Mouse (Mus musculus): ENCODE results near the gene Ccnd3. TPM values are rescaled to one million over a fixed set of nuclear protein-coding genes. Genes with fewer than 3 reads are reported as not detected.
"Not testable (repeated sequence)": the region's sequence is repeated elsewhere in the genome, so short reads cannot be mapped to it uniquely, and the experiment has no call there.

The Ccnd3 gene
- total RNA-seq, 2 experiments from 2014 or later = 95.5 to 120 TPM

DNA sequence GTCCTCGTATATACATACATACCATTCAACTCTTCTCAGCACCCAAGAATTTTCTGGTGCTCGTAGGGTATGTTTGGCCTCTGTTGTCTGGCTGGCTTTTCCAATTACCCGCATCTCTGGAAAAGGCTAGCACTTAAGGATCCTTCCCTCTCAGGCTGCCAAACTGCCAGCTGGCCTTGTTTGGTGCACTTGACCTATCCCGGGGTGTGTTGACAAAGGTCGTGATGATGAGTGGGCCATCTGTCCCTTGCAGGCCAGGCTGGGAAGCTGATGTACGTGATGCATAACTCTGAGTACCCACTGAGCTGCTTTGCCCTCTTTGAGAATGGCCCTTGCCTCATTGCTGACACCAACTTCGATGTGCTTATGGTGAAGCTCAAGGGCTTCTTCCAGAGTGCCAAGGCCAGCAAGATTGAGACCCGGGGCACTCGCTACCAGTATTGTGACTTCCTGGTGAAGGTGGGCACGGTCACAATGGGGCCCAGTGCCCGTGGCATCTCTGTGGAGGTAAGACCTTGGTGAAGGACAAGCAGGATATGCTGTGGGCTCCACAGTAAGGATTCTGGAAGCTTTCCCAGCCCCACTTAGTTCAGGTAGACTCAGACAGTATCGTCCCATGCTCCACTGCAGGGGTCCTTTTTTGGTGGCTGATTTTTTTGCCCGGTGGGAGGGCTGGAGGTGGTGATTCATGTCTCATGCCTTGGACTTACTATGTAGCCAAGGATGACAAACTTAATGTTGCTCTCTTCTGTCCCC is 113.9 kb downstream of the Ccnd3 start:
- DNase-seq = no peak

DNA sequence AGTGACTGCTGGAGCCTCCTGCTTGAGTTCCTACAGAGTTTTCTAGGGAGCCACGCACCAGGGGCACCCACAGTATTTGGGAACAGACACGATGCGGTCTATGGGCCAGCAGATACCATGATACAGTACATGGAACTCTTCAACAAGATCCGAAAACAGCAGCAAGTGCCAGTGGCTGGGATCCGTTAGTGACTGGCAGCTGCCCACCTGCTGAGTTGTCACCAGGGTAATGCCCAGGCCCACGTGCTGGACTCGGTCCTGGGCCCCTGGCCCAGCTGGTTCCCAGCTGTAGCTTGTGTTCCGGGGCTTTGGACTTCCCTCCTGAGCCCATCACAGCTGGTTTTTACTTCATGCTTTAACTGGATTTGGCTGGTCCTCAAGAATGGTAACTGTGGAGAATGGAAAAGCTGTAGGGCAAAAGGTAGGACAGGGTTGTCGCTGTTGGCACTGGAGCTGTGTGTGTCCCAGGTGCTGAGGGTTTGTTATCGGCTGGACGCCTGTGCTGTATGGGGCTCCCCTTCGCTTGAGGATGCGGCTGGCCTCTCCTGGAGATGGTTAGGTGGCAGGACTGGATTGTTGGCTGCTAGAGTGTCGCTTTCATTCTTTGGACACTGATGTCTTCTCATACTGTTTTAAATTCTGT is 118.2 kb downstream of the Ccnd3 start:
- DNase-seq = no peak

DNA sequence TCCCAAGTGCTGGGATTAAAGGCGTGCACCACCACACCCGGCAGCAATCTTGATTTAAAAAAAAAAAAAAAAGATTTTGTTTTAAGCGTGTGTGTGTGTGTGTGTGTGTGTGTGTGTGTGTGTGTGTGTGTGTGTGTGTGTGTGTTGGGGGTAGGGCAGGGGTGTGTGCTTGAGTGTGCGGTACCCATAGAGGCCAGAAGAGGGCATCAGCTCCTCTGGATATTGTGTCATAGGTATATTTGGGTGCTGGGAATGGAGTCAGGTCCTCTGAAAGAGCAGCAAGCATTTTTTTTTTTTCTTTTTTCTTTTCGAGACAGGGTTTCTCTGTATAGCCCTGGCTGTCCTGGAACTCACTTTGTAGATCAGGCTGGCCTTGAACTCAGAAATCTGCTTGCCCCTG is 119.7 kb downstream of the Ccnd3 start:
- DNase-seq = not testable (repeated sequence)

DNA sequence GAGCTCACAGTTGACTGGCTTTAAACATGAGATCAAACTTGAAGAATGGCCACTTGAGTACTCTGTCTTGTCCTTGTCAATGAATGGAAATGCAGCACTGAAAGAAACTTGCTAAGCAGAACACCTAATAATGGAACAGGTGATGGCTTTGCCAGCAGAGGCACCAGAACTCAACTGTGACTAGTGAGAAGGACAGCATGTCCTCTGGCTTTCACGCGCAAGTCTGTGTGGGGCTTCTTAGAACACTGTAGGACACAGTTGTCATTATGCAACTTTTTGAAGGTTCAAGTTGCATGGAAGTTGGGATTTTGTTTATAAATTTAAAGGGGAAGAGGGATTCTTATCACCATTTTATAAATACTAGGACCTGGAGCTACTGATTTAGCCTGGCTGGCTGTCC is 120.2 kb downstream of the Ccnd3 start:
- DNase-seq = no peak

DNA sequence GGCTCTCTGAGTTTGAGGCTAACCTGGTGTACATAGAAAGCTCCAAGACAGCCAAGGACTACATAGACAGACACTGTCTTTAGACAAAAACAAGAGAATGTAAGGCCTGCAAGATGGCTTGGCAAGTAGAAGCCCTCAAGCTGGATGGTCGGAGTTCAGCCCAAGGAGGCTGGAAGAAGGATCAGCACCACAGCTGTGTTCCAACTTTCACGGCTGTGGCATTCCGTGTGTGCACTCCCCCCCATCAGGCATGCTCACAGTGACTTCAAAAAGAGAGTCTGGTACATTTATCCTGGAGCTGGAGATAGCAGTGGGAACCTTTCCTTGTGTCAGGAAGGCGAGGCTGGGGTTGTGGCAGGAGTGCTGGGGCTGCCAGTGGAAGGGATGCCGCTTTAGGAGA is 121.2 kb downstream of the Ccnd3 start:
- no peak for DNase-seq

DNA sequence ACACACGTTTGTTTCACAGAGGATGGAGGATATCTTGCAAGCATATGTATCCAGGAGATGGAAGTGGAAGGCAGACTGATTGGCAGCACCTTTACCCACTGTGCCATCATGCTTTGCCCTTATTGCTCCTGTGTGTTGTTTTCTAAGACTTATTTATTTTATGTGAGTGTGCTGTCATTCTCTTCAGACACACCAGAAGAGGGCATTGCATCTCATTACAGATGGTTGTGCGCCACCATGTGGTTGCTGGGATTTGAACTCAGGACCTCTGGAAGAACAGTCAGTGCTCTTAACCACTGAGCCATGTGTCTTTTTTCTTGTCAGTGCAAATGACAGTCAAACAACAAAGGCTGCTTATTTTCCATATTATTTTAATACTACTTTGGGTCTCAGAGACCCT is 122.9 kb downstream of the Ccnd3 start:
- DNase-seq = no peak

DNA sequence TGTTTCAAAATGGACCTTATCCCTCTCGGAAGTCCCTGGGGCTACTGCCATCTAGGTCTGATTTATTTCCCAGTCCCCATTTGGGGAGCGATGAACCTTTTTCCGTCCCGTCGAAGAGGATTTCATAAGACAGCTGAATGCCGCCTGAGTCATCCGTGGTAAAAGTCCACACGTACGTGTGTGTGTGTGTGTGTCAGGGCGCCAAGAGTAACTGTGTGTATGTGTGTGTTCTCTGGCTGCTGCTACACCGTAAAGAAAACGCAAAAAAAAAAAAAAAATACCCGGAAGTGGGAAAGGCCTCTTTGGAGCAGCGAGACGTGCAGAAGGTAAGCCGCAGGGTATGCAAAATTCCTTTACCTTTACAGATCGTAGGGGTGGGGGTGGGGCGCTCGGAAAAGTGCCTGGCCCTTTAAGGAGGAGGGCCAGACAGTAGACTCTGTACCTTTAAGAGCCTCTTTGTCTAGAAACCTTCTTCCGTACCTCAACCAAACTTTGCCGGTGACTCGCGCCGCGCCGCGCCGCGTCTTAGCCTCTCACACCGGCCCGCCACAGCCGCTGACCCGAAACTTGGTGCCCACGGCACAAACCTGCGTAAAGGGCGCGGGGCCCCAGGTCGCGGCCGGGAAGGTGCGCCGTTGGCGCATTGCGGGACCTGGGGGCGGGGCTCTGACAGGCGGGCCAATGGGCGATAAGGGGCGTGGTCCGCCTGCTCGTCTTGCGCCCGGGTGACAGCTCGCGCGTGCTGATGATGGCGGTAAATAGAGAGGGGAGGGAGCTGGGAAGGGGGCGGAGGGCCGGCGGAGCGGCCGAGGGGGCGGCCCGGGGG is 124.2 kb downstream of the Ccnd3 start:
- peak; percentile 95 for DNase-seq

DNA sequence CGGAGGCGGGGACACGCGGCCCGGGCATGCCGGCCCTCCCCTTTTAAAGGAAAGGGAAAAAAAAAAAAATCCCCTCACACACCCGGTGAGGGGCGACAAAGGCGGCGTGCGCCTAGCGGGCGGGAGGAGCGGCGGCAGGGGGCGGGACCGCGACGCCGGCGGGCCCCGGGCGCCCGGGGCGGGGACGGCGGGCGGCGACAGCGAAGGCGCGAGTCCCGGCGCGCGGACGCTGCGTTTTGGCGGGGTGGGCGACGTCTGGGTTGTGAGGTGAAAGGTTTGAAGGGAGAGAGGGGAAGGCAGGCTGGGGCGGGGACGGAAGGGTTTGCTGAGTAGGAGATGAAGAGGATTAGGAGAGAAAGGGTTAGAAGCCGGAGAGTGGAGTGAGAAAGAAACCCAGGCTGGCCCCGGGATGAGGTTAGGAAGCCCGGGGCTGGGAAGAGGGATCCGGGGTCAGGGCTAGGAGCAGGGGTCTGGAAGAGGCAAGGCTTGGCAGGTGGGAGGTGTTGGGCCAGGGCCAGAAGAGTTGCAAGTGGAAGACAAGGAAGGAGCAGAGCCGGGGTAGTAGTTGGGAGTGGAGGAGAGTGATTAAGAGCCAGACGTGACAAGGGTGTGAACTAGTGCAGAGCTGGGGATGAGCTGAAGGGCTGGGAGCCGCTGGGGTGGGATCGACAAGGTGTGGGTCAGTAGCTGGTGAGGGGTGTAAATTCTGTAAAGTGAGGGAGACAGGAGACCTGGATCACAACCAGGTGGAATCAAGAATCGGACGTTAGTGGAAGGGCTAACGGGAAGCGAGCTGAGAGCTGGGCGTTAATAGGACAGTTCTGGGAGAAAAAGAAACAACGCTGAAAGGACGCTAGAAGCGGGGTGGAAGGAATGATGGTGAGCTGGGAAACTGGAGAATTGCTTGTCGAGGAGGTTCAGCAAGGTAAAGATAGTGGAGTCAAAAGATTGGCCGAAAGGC is 125.1 kb downstream of the Ccnd3 start:
- peak; percentile 55 for DNase-seq

DNA sequence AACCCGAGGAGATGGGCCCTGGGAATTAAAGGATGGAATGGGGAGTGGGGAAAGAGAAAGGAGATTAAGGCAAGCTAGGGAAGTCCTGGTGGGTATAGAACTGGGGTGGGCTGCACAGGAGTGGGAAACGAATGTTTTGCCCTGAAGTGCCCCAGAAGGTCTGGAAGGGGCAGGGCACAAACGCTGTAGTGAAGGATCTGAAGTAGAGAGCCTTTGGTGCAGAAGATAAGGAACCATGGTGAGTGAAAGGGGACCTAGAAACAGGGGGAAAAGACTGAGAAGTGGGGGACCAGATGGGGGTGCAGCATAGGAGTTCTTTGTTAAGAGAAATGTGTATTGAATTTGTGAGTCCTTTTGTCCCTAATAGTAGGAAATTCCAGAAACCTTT is 125.8 kb downstream of the Ccnd3 start, which contains the start of gene Usp49:
Gene Usp49, plus strand, starts transcription at position 13 of the 388 bp plus-strand sequence.
- no peak for DNase-seq

DNA sequence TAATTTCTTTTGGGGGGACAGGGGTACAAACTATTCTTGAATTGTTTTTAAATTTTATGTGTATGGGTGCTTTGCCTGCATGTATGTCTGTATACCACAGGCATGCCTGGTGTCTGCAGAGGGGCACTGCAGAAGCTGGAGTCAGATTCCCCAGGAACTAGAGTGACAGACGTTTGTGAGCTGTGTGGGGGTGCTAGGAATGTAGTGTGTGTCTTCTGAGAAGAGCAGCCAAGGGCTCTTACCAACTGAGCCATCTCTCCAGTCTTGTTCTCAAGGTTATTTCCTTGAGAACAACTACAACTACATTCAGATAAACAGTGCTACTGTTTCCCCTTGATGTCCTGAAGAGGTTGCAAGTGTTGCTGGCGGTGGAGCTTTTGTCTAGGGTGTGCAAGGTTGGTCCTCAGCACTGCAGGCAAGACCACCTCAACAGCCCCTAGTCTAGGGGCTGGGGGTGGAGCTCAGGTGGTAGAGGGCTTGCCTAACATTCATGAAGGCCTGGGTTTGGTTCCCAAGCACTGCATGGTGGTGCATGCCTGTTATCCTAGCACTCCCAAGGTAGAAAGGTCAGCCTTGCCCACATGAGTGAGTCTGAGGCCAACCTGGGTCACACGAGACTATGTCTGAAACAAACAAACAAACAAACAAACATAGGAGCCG is 127.5 kb downstream of the Ccnd3 start:
- no peak for DNase-seq

DNA sequence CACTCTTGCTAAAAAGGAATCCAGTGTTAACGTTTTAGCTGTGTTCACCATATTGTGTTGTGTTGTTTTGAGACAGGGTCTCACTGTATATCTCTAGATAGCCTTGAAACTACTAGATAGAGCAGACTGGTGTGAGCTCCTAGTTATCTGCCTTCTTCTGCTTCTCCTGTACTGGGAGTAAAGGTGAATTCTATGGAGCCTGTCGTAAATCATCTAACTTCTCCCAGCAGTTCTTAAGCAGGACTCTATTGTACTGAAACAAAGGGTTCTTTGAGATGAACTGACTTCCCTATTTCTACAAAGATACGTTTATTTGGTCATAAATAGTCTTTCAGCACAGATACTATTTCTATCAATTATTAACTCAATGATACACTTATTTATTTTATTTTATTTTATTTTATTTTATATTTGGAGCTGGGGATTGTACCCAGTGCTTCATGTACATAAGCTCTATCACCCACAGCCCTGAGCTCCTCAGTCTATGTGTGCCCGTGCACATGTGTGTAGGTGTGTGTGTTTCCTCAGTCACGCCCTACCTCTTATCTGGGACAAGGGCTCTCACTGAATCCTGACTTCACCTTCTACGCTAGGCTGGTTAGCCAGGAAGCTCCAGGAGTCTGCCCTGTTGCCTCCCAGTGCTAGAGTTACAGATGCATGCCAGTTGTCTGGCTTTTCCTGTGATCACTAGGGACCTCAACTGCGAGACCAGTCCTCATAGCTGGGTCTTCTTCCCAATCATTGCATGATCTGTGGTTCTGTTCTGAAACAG is 129.3 kb downstream of the Ccnd3 start:
- DNase-seq = no peak

DNA sequence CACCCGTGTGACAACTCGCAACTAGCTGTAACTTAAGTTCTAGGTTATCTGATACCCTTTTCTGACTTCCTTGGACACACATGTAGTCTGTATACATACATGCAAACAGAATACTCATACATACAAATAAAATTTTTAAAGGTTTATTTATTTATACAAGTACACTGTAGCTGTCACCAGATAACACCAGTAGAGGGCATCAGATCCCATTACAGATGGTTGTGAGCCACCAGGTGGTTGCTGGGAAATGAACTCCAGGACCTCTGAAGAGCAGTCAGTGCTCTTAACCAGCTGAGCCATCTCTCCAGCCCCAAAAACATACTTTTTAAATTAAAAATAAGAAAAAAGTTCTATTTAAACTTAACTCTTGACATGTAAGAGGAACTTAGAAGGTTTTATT is 138.1 kb downstream of the Ccnd3 start:
- no peak for DNase-seq

DNA sequence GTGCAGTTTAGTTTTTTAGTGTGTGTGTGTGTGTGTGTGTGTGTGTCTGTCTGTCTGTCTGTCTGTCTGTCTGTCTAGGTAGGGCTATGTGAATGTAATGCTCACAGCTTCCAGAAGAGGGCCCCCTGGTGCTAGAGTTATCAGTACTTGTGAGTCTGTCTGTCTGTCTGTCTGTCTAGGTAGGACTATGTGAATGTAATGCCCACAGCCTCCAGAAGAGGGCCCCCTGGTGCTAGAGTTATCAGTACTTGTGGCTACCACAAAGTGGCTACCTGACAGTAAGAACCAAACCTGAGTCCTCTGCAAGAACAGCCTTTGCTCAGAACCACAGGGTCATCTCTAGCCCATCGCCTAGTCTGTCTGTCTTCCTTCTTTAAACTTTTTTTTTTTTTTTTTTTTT is 141.8 kb downstream of the Ccnd3 start:
- DNase-seq = peak; percentile 67

DNA sequence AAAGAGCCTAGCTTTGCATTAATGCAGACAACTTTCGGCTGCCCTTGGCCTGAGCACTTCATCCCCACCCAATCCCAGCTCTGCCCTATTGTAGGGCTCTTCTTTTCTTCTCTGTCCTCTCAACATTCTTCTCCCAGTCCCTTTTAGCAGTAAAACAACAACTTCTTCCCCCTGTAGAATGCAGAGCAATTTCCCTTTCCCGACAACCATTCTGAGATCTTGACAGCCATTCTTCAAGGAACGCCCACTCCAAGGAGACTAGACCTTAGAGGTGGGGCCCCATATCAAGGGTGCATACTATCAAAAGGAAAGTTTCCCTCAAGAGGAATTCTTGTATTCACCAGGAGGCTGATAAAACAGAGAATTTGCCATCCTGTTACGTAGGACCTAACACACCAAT is 144.1 kb downstream of the Ccnd3 start:
- no peak for DNase-seq

Other genes with a start within 250 kb of the Ccnd3 start
- 10 to 100 TPM; 41.3 to 45.0 TPM for gene Mrps10, start 136.2 kb upstream of the Ccnd3 start, total RNA-seq (2021)
- gene Guca1b, start 119.7 kb upstream of the Ccnd3 start, total RNA-seq (2021) = under 1 TPM; 0.47 TPM
- gene Guca1a, start 104.5 kb upstream of the Ccnd3 start, total RNA-seq (2021) = 1 to 10 TPM in 1 of 2 experiments, under 1 TPM in 1; 0.66 to 1.6 TPM
- under 1 TPM; 0.47 to 0.50 TPM for gene AI661453, start 68.4 kb upstream of the Ccnd3 start, total RNA-seq (2021)
- gene 1700001C19Rik, start 67.7 kb upstream of the Ccnd3 start, total RNA-seq (2021) = not detected
- gene Taf8, start 2.8 kb upstream of the Ccnd3 start, total RNA-seq (2021) = 10 to 100 TPM in 1 of 2 experiments, 1 to 10 TPM in 1; 9.8 to 10.2 TPM
- gene Bysl, start 106.4 kb downstream of the Ccnd3 start, total RNA-seq (2021) = 10 to 100 TPM; 13.0 TPM
- gene Med20, start 106.5 kb downstream of the Ccnd3 start, total RNA-seq (2021) = 10 to 100 TPM; 14.7 to 15.5 TPM
- gene Gm20517, start 106.5 kb downstream of the Ccnd3 start, total RNA-seq (2021) = 1 to 10 TPM; 1.8 to 2.1 TPM
- 1 to 10 TPM; 4.6 to 4.9 TPM for gene Usp49, start 125.6 kb downstream of the Ccnd3 start, total RNA-seq (2021)
- gene Tomm6, start 183.3 kb downstream of the Ccnd3 start, total RNA-seq (2021) = 100 to 1,000 TPM; 175 to 181 TPM
- 1 to 10 TPM; 3.5 to 3.9 TPM for gene Frs3, start 184.0 kb downstream of the Ccnd3 start, total RNA-seq (2021)
- gene Gm21981, start 189.4 kb downstream of the Ccnd3 start, total RNA-seq (2021) = under 1 TPM; 0.68 to 0.88 TPM
- gene Prickle4, start 189.7 kb downstream of the Ccnd3 start, total RNA-seq (2021) = under 1 TPM in 1 of 2 experiments, not detected in 1; 0.70 TPM
- gene Pgc, start 221.8 kb downstream of the Ccnd3 start, total RNA-seq (2021) = not detected
- 10 to 100 TPM; 67.9 to 70.7 TPM for gene Tfeb, start 232.0 kb downstream of the Ccnd3 start, total RNA-seq (2021)

All from gastrocnemius, postnatal 10 days (tissue).